Mouse (Mus musculus): ENCODE results near the gene Brd3os. TPM values are rescaled to one million over a fixed set of nuclear protein-coding genes. Genes with fewer than 3 reads are reported as not detected.

Brd3os gene
- polyA plus RNA-seq (2012; rRNA removed): 8.9 and 11.6 TPM in 2 replicates

DNA sequence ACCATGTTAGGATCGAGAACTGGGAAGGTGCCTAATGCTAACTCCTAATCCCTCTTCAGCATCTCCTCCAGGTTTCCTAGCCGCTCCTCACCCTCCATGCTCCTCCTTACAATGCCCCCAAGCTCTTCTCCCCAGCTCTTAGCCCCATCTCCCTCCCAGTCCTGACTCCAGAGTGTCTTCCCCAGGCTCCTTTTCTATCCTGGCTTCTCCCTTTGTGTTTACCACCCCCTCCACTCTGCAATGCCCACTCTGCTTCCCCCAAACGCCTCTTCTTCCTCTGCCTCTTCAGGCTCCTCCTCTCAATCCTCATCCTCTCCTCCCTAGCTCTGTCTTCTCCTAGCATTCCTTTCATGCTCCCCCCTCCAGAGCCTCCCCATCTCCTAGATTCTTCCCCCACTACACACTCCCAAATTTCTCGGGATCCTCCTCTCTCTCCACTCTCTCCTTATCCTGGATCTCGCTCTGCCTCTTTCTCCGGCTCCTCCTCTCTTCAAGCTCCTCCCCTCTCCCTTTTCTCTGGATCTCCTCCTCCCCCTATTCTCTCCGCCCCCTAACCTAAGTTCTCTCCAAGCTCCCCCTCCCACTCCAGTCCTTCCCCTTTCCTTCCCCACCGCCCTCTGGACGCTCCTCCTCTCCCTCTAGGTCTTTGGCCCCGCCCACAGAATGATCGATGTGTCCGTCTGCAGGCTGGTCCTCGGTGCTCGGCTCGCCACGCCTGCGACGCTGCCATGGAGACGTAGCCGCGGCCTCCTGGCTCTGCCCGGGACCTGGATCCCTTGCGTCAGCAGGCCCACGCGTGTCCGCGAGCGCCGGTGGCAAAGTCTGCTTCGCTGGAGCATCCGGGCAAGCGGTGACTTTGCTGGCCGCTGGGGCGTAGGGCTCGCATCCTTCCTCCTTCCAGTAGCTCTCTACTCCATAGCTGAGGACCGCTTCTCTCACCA lies at the start of gene Brd3os:
Gene Brd3os, plus strand, starts transcription at position 558 of the 941 bp plus-strand sequence.

DNA sequence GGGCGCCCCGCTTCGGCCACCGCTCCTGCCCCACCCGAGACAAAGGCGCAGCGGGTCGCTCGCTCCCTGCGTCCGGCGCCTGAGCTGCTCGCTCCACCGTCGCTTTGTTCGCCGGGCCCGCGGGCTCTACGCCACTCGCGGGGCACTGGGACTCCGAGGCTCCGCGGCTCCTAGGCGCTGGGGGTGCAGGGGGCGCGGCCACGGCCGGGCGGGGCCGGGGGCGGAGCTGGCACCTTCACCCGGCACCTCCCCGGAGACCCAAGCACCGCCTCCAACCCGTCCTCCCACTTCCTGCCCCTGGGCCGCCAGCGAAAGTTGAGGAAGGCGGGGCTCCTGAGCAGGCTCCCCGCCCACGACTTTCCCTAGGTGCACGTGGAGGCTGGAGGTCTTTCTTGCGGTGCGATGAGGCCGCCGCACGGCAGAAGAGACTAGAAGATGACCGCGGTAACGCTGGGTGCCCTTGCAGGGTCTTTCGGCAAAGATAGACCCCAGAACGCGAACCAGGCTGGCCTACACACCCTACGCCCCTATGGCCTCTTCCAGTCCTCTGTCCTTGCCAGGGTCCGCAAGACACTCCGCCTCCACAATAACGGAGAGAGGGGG lies 15.2 kb upstream of the Brd3os start, which contains the start of gene Vav2:
Gene Vav2, minus strand, starts transcription at position 179 of the 603 bp plus-strand sequence.

Other genes starting within 250 kb of the Brd3os start
- gene Sardh, start 194.0 kb upstream of the Brd3os start, polyA plus RNA-seq (2012; rRNA removed): 7.4 and 7.9 TPM in 2 replicates
- 40.9 and 53.7 TPM in 2 replicates for gene Vav2, start 15.3 kb upstream of the Brd3os start, polyA plus RNA-seq (2012; rRNA removed)
- gene Brd3, start 65.3 kb downstream of the Brd3os start, polyA plus RNA-seq (2012; rRNA removed): 77.9 and 79.9 TPM in 2 replicates
- gene Wdr5, start 72.8 kb downstream of the Brd3os start, polyA plus RNA-seq (2012; rRNA removed): 66.0 and 70.0 TPM in 2 replicates
- 23.1 and 31.3 TPM in 2 replicates for gene Rxra, start 234.1 kb downstream of the Brd3os start, polyA plus RNA-seq (2012; rRNA removed)

All from central nervous system, embryonic 11.5 days (tissue).